Mouse (Mus musculus): ENCODE measurements around the gene Polr2j. TPM values are rescaled to one million over a fixed set of nuclear protein-coding genes. Genes with fewer than 3 reads are reported as not detected.

Polr2j gene
- polyA plus RNA-seq, 1 experiment = 126 TPM

- no peaks in the 10 kb centered on the region for H3K4me1 ChIP-seq (ENCODE audit: control insufficient read depth, insufficient read depth, low read length)
These were observed 55.2 kb downstream of the Polr2j start for GRCm38 (mm10) chr5:136171363-136172341.

More at GRCm38 (mm10) chr5:136171363-136172341, 55.2 kb downstream of the Polr2j start:
- TF ChIP-seq POLR2A (IDR thresholded peaks at IDR 0.05; ENCODE audit: extremely low read depth, insufficient read depth, low read length) (no peak), CTCF (IDR thresholded peaks at IDR 0.05; ENCODE audit: extremely low read depth, insufficient read depth, low read length) (no peak)
- Histone ChIP-seq H3K27ac (ENCODE audit: insufficient read depth, low read length) (no peak overlapping the region), H3K4me3 (ENCODE audit: insufficient read depth, low read length) (peak overlapping the region; percentile 48; the same call in 1 of the 2 replicates)

Other genes starting within 250 kb of the Polr2j start
- gene Hspb1, start 228.7 kb upstream of the Polr2j start, polyA plus RNA-seq (2012; rRNA removed) = 27.6 and 27.8 TPM in 2 replicates
- 516 and 534 TPM in 2 replicates for gene Ywhag, start 182.0 kb upstream of the Polr2j start, polyA plus RNA-seq (2012; rRNA removed)
- gene Ssc4d, start 142.1 kb upstream of the Polr2j start, polyA plus RNA-seq (2012; rRNA removed) = 2.7 and 3.7 TPM in 2 replicates
- 0.08 TPM in 1 of 2 replicates, not detected in the other for gene Zp3, start 136.5 kb upstream of the Polr2j start, polyA plus RNA-seq (2012; rRNA removed)
- gene Dtx2, start 121.8 kb upstream of the Polr2j start, polyA plus RNA-seq (2012; rRNA removed) = 8.9 and 9.6 TPM in 2 replicates
- 0.04 TPM in 1 of 2 replicates, not detected in the other for gene Upk3b, start 78.1 kb upstream of the Polr2j start, polyA plus RNA-seq (2012; rRNA removed)
- 0.45 and 0.61 TPM in 2 replicates for gene Upk3bl, start 62.1 kb upstream of the Polr2j start, polyA plus RNA-seq (2012; rRNA removed)
- 6.5 and 7.4 TPM in 2 replicates for gene Rasa4, start 32.7 kb upstream of the Polr2j start, polyA plus RNA-seq (2012; rRNA removed)
- 18.2 and 19.8 TPM in 2 replicates for gene Lrwd1, start 19.4 kb downstream of the Polr2j start, polyA plus RNA-seq (2012; rRNA removed)
- 10.4 and 11.3 TPM in 2 replicates for gene Alkbh4, start 19.5 kb downstream of the Polr2j start, polyA plus RNA-seq (2012; rRNA removed)
- gene Orai2, start 54.1 kb downstream of the Polr2j start, polyA plus RNA-seq (2012; rRNA removed) = 54.6 and 73.6 TPM in 2 replicates
- gene Prkrip1, start 82.3 kb downstream of the Polr2j start, polyA plus RNA-seq (2012; rRNA removed) = 35.0 and 36.0 TPM in 2 replicates
- 8.4 and 9.2 TPM in 2 replicates for gene Sh2b2, start 129.9 kb downstream of the Polr2j start, polyA plus RNA-seq (2012; rRNA removed)